Mouse (Mus musculus): ENCODE data around the gene Olfr129. TPM values are rescaled to one million over a fixed set of nuclear protein-coding genes. Genes with fewer than 3 reads are reported as not detected.

Olfr129 gene
- total RNA-seq (2023; ENCODE audit: inconsistent age), result not detected in 4 replicates

GRCm38 (mm10) chr17:38059979-38060378, at the start of gene Olfr129:
Gene Olfr129 (minus strand): TSS chr17:38060079.

GRCm38 (mm10) chr17:38088593-38088992, 28.7 kb upstream of the Olfr129 start, which contains the start of gene Olfr131:
Gene Olfr131 (minus strand): TSS chr17:38088693.

GRCm38 (mm10) chr17:38063621-38064020, 3.7 kb upstream of the Olfr129 start, which contains the start of gene Olfr130:
Gene Olfr130 (plus strand): TSS chr17:38063921.

Other genes with a start within 250 kb of the Olfr129 start
- not detected in 4 replicates for gene Olfr125, start 227.1 kb downstream of the Olfr129 start, total RNA-seq (2023; ENCODE audit: inconsistent age)
- gene Olfr126, start 212.6 kb downstream of the Olfr129 start, total RNA-seq (2023; ENCODE audit: inconsistent age), result not detected in 4 replicates
- gene Olfr127, start 159.6 kb downstream of the Olfr129 start, total RNA-seq (2023; ENCODE audit: inconsistent age), result not detected in 4 replicates
- not detected in 4 replicates for gene Olfr128, start 139.5 kb downstream of the Olfr129 start, total RNA-seq (2023; ENCODE audit: inconsistent age)
- not detected in 4 replicates for gene Olfr761, start 107.0 kb downstream of the Olfr129 start, total RNA-seq (2023; ENCODE audit: inconsistent age)
- gene Olfr130, start 3.8 kb upstream of the Olfr129 start, total RNA-seq (2023; ENCODE audit: inconsistent age), result not detected in 4 replicates
- gene Olfr131, start 28.6 kb upstream of the Olfr129 start, total RNA-seq (2023; ENCODE audit: inconsistent age), result not detected in 4 replicates
- gene Olfr132, start 74.4 kb upstream of the Olfr129 start, total RNA-seq (2023; ENCODE audit: inconsistent age), result not detected in 4 replicates
- gene Olfr133, start 85.2 kb upstream of the Olfr129 start, total RNA-seq (2023; ENCODE audit: inconsistent age), result not detected in 4 replicates
- not detected in 4 replicates for gene Olfr134, start 111.3 kb upstream of the Olfr129 start, total RNA-seq (2023; ENCODE audit: inconsistent age)
- not detected in 4 replicates for gene Olfr135, start 144.3 kb upstream of the Olfr129 start, total RNA-seq (2023; ENCODE audit: inconsistent age)
- not detected in 4 replicates for gene Olfr138, start 201.0 kb upstream of the Olfr129 start, total RNA-seq (2023; ENCODE audit: inconsistent age)
- gene Olfr137, start 247.5 kb upstream of the Olfr129 start, total RNA-seq (2023; ENCODE audit: inconsistent age), result not detected in 4 replicates